Mouse (Mus musculus): ENCODE data around the gene Pld1.
A peak's percentile ranks its signal among the peaks of the same experiment; 100 is the strongest.

Gene Pld1

GRCm38 (mm10) chr3:27991100-27991703 is 52.7 kb downstream of the Pld1 start:
- no peak for DNase-seq (ENCODE audit: low spot score)

GRCm38 (mm10) chr3:27994175-27994990 is 55.9 kb downstream of the Pld1 start:
- DNase-seq (ENCODE audit: low spot score) = no peak

GRCm38 (mm10) chr3:28004321-28004720 is 65.8 kb downstream of the Pld1 start:
- DNase-seq (ENCODE audit: low spot score) = no peak

GRCm38 (mm10) chr3:28007684-28008083 is 69.2 kb downstream of the Pld1 start:
- no peak for DNase-seq (ENCODE audit: low spot score)

GRCm38 (mm10) chr3:28008369-28008768 is 69.9 kb downstream of the Pld1 start:
- DNase-seq (ENCODE audit: low spot score) = no peak

GRCm38 (mm10) chr3:28012177-28012576 is 73.7 kb downstream of the Pld1 start:
- no peak for DNase-seq (ENCODE audit: low spot score)

- DNase-seq (ENCODE audit: low spot score) = peak; percentile 29
Measured at GRCm38 (mm10) chr3:28013441-28013840, 74.9 kb downstream of the Pld1 start.

- DNase-seq (ENCODE audit: low spot score) = no peak
Measured at GRCm38 (mm10) chr3:28017002-28017401, 78.5 kb downstream of the Pld1 start.

GRCm38 (mm10) chr3:28019727-28020126 is 81.2 kb downstream of the Pld1 start:
- DNase-seq (ENCODE audit: low spot score) = no peak

- DNase-seq (ENCODE audit: low spot score) = no peak
Measured at GRCm38 (mm10) chr3:28020404-28020803, 81.9 kb downstream of the Pld1 start.

- DNase-seq (ENCODE audit: low spot score) = no peak
Measured at GRCm38 (mm10) chr3:28022191-28022590, 83.7 kb downstream of the Pld1 start.

- DNase-seq (ENCODE audit: low spot score) = no peak
Measured at GRCm38 (mm10) chr3:28026876-28027275, 88.4 kb downstream of the Pld1 start.

GRCm38 (mm10) chr3:28028456-28028855 is 90.0 kb downstream of the Pld1 start:
- no peak for DNase-seq (ENCODE audit: low spot score)

GRCm38 (mm10) chr3:28030860-28031259 is 92.4 kb downstream of the Pld1 start:
- no peak for DNase-seq (ENCODE audit: low spot score)

- no peak for DNase-seq (ENCODE audit: low spot score)
Measured at GRCm38 (mm10) chr3:28031643-28032243, 93.2 kb downstream of the Pld1 start.

- no peak for DNase-seq (ENCODE audit: low spot score)
Measured at GRCm38 (mm10) chr3:28033898-28034297, 95.4 kb downstream of the Pld1 start.

GRCm38 (mm10) chr3:28034707-28035333 is 96.3 kb downstream of the Pld1 start:
- no peak for DNase-seq (ENCODE audit: low spot score)

GRCm38 (mm10) chr3:28037320-28037932 is 98.9 kb downstream of the Pld1 start:
- no peak for DNase-seq (ENCODE audit: low spot score)

- peak; percentile 35 for DNase-seq (ENCODE audit: low spot score)
Measured at GRCm38 (mm10) chr3:28038106-28038505, 99.6 kb downstream of the Pld1 start.

GRCm38 (mm10) chr3:28039760-28040159 is 101.3 kb downstream of the Pld1 start:
- DNase-seq (ENCODE audit: low spot score) = no peak

GRCm38 (mm10) chr3:28041236-28041635 is 102.7 kb downstream of the Pld1 start:
- no peak for DNase-seq (ENCODE audit: low spot score)

- DNase-seq (ENCODE audit: low spot score) = no peak
Measured at GRCm38 (mm10) chr3:28042366-28042765, 103.9 kb downstream of the Pld1 start.
